Mouse (Mus musculus) neural tube, embryonic 15.5 days (tissue): ENCODE data around the gene Hck. TPM values are rescaled to one million over a fixed set of nuclear protein-coding genes. Genes with fewer than 3 reads are reported as not detected.
A peak's percentile ranks its signal among the peaks of the same experiment; 100 is the strongest.

Experiments
- ATAC-seq: fragments of 200-750 bp; cut with Nextera tagmentation; 2 replicates; pipeline ENCODE4 v1.8.0; 2017; ENCODE audit warnings: mild to moderate bottlenecking, moderate TSS enrichment, moderate library complexity; ENCODE audit not compliant: low FRiP score
- H3K27ac ChIP-seq: fragments of 300-500 bp; sonication (generic); replicated peaks from 2 replicates; pipeline ENCODE4 v1.5.1; 2015; ENCODE audit warnings: mild to moderate bottlenecking, inconsistent platforms
- H3K27me3 ChIP-seq: fragments of 300-500 bp; sonication (generic); replicated peaks from 2 replicates; pipeline ENCODE4 v1.6.1; 2015; ENCODE audit warnings: inconsistent platforms
- H3K36me3 ChIP-seq: fragments of 300-500 bp; sonication (generic); 2 replicates; pipeline ENCODE4 v1.6.1; 2015; ENCODE audit warnings: inconsistent platforms
- H3K4me1 ChIP-seq: fragments of 300-500 bp; sonication (generic); 2 replicates; pipeline ENCODE4 v1.6.1; 2015; ENCODE audit warnings: inconsistent platforms
- H3K4me2 ChIP-seq: fragments of 300-500 bp; sonication (generic); 2 replicates; pipeline ENCODE4 v1.6.1; 2015; ENCODE audit warnings: inconsistent platforms, mild to moderate bottlenecking, moderate library complexity
- H3K4me3 ChIP-seq: fragments of 300-500 bp; sonication (generic); replicated peaks from 2 replicates; pipeline ENCODE4 v1.5.1; 2015; ENCODE audit warnings: mild to moderate bottlenecking, inconsistent platforms
- H3K9ac ChIP-seq: fragments of 300-500 bp; sonication (generic); replicated peaks from 2 replicates; pipeline ENCODE4 v1.6.1; 2015; ENCODE audit warnings: mild to moderate bottlenecking, inconsistent platforms
- H3K9me3 ChIP-seq: fragments of 300-500 bp; sonication (generic); replicated peaks from 2 replicates; pipeline ENCODE4 v1.6.1; 2016; ENCODE audit warnings: inconsistent platforms
- WGBS: fragments of 180-500 bp; shearing (Covaris S2); methylation state at CpG from one replicate; pipeline ENCODE4 v1.1.7; 2015; ENCODE audit warnings: mixed read lengths; 5-methylcytosine and 5-hydroxymethylcytosine counted together
- polyA plus RNA-seq: library from polyadenylated mRNA; unstranded; fragments of >200 nt; fragmentation: Nextera tagmentation; extraction: Ambion mirVana; gene quantifications from 2 replicates; pipeline ENCODE4 v1.2.1, GENCODE M21; 2015

The Hck gene
- polyA plus RNA-seq, 1 experiment from 2014 or later = 3.2 TPM

DNA sequence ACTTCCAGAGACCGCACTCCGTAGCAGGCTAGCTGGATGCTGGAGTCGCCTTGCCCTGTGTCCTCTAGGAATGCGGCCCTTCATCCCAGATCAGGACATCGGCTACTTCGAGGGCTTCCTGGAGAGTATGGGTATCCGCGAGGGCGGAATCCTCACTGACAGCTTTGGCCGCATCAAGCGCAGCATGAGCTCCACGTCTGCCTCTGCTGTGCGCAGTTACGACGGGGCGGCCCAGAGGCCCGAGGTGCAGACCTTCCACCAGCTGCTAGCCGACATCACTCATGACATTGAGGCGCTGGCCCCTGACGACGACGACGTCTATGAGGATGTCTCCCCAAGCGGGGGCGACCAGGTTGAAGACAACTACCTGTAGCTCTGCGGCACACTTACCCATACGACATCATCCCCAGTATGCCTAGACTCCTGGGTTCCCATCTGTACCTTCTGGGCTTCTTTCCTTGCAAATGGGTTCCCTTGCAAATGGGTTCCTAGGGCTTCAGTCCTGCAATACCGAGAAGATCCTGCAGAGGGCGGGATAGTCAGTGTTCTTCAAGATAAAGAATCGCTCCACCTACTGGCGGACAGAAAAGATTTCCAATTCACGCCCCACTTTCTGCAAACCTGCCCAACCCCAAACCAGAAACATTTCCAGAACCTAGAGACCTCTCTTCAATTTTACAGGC lies 27.3 kb upstream of the Hck start:
- H3K9me3 ChIP-seq = no peaks in the 10 kb centered on the region
- H3K4me1 ChIP-seq = no peaks in the 10 kb centered on the region
- no peaks in the 10 kb centered on the region for H3K36me3 ChIP-seq
- 36% methylated on average over 32 of the region's 32 CpGs for WGBS
- no peak overlapping the region for H3K27ac ChIP-seq
- no peak overlapping the region for H3K4me2 ChIP-seq
- H3K27me3 ChIP-seq = no peaks in the 10 kb centered on the region
- no peak overlapping the region for H3K9ac ChIP-seq
- H3K4me3 ChIP-seq = no peak overlapping the region
- ATAC-seq = no peak

DNA sequence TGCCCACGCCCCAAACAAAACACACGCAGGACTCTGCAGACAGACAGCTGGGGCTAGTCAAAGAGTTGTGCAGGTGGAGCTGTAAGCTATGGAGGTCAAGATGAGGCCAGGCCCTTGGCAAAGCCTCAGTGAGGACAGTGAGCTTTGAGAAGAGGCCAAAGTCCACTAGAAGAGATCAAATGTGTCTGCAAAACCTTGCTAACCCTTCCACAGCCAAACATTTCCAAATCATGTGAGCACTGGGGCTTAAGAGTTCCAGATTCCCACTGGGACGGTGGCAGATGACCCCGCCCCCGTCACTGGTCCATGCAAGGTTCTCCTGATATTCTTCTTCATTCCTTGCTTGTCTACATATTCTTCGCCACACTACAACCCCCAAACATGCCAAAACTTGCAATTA lies 26.4 kb upstream of the Hck start:
- Histone ChIP-seq H3K4me2 (no peak overlapping the region), H3K9me3 (no peaks in the 10 kb centered on the region), H3K36me3 (no peaks in the 10 kb centered on the region), H3K4me1 (no peaks in the 10 kb centered on the region), H3K27ac (no peak overlapping the region), H3K27me3 (no peaks in the 10 kb centered on the region), H3K4me3 (no peak overlapping the region), H3K9ac (no peak overlapping the region)
- ATAC-seq = no peak
- 82% methylated on average over 6 of the region's 6 CpGs for WGBS

- no peaks in the 10 kb centered on the region for H3K36me3 ChIP-seq
- H3K27ac ChIP-seq = no peak overlapping the region
- H3K4me2 ChIP-seq = no peak overlapping the region
- no peaks in the 10 kb centered on the region for H3K4me1 ChIP-seq
- H3K4me3 ChIP-seq = no peak overlapping the region
- no peak overlapping the region for H3K9ac ChIP-seq
- H3K27me3 ChIP-seq = no peaks in the 10 kb centered on the region
- 89% methylated on average over 8 of the region's 8 CpGs for WGBS
- H3K9me3 ChIP-seq = no peaks in the 10 kb centered on the region
- ATAC-seq = no peak
Observed at GRCm38 (mm10) chr2:153083275-153083674, 25.0 kb upstream of the Hck start.

GRCm38 (mm10) chr2:153083824-153084223 lies 24.4 kb upstream of the Hck start:
- 87% methylated on average over 4 of the region's 4 CpGs for WGBS

GRCm38 (mm10) chr2:153084261-153084976 lies 23.8 kb upstream of the Hck start:
- Histone ChIP-seq H3K9me3 (no peaks in the 10 kb centered on the region), H3K27ac (no peak overlapping the region), H3K4me2 (no peak overlapping the region), H3K27me3 (no peaks in the 10 kb centered on the region), H3K9ac (no peak overlapping the region), H3K36me3 (no peaks in the 10 kb centered on the region), H3K4me3 (no peak overlapping the region), H3K4me1 (no peaks in the 10 kb centered on the region)
- 69% methylated on average over 7 of the region's 7 CpGs for WGBS
- ATAC-seq = no peak

More at GRCm38 (mm10) chr2:153083824-153084223, 24.4 kb upstream of the Hck start:
- Histone ChIP-seq H3K27ac (no peak overlapping the region), H3K27me3 (no peaks in the 10 kb centered on the region), H3K4me2 (no peak overlapping the region), H3K9ac (no peak overlapping the region), H3K9me3 (no peaks in the 10 kb centered on the region), H3K4me3 (no peak overlapping the region), H3K4me1 (no peaks in the 10 kb centered on the region), H3K36me3 (no peaks in the 10 kb centered on the region)
- no peak for ATAC-seq

DNA sequence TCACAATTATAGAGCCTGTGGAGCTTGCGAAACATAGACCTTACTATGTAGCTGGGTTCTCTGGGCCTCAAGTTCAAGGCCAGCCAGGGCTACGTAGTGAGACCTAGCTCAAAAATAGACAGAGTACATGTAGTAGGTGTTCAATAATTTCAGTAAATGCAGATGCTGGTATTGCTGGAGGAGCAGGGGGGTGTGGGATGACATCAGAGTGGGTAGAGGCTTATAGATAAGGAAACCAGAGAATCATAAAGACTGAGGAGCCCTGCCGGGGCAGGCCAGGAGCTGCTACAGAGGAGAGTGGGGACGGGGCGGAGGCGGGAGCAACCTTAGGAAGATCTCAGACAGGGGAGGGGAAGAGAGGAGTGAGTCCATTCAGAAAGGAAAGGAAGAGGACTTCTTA lies 22.7 kb upstream of the Hck start:
- no peaks in the 10 kb centered on the region for H3K4me1 ChIP-seq
- H3K9ac ChIP-seq = no peak overlapping the region
- no peak overlapping the region for H3K27ac ChIP-seq
- 89% methylated on average over 6 of the region's 6 CpGs for WGBS
- H3K36me3 ChIP-seq = no peaks in the 10 kb centered on the region
- H3K4me2 ChIP-seq = no peak overlapping the region
- no peaks in the 10 kb centered on the region for H3K27me3 ChIP-seq
- no peak for ATAC-seq
- H3K4me3 ChIP-seq = no peak overlapping the region
- H3K9me3 ChIP-seq = no peaks in the 10 kb centered on the region

- ATAC-seq = no peak
- H3K27ac ChIP-seq = no peak overlapping the region
- no peaks in the 10 kb centered on the region for H3K36me3 ChIP-seq
- no peaks in the 10 kb centered on the region for H3K27me3 ChIP-seq
- H3K4me2 ChIP-seq = no peak overlapping the region
- no peak overlapping the region for H3K9ac ChIP-seq
- whole genome bisulfite sequencing = 93% methylated on average over 4 of the region's 4 CpGs
- no peaks in the 10 kb centered on the region for H3K4me1 ChIP-seq
- H3K9me3 ChIP-seq = no peaks in the 10 kb centered on the region
- H3K4me3 ChIP-seq = no peak overlapping the region
Observed at GRCm38 (mm10) chr2:153086166-153086565, 22.1 kb upstream of the Hck start.

GRCm38 (mm10) chr2:153087091-153087490 lies 21.2 kb upstream of the Hck start:
- Histone ChIP-seq H3K4me2 (no peak overlapping the region), H3K9ac (no peak overlapping the region), H3K36me3 (no peaks in the 10 kb centered on the region), H3K27ac (no peak overlapping the region), H3K9me3 (no peaks in the 10 kb centered on the region), H3K4me1 (no peaks in the 10 kb centered on the region), H3K4me3 (no peak overlapping the region), H3K27me3 (no peaks in the 10 kb centered on the region)
- WGBS = 90% methylated on average over 10 of the region's 10 CpGs
- ATAC-seq = no peak

DNA sequence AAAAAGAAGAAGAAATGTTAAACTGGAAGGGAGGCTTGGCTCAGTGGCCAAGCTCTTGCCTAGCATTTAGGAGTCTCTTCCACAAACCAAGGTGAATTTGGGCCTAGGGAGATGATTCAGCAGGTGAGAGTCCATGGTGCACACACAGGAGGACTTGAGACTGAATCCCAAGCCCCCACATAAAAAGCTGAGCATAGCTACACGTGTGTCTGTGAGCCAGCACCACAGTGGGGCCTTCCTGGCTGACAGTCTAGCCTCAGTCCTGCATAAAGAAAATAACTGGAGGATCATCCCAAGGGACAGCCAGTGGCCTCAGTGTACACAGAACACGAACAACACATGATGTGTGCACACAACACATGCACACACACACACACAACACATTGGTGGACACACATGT lies 19.0 kb upstream of the Hck start:
- 70% methylated on average over 2 of the region's 2 CpGs for WGBS
- H3K27ac ChIP-seq = no peak overlapping the region

GRCm38 (mm10) chr2:153090551-153091165 lies 17.6 kb upstream of the Hck start:
- no peaks in the 10 kb centered on the region for H3K27me3 ChIP-seq
- no peaks in the 10 kb centered on the region for H3K4me1 ChIP-seq
- no peak overlapping the region for H3K4me2 ChIP-seq
- no peak overlapping the region for H3K4me3 ChIP-seq
- 48% methylated on average over 10 of the region's 10 CpGs for WGBS
- no peaks in the 10 kb centered on the region for H3K36me3 ChIP-seq
- H3K27ac ChIP-seq = no peak overlapping the region
- H3K9me3 ChIP-seq = no peaks in the 10 kb centered on the region
- H3K9ac ChIP-seq = no peak overlapping the region
- ATAC-seq = no peak

More for the DNA sequence above, 19.0 kb upstream of the Hck start:
- no peak overlapping the region for H3K4me2 ChIP-seq
- H3K4me3 ChIP-seq = no peak overlapping the region
- H3K36me3 ChIP-seq = no peaks in the 10 kb centered on the region
- no peaks in the 10 kb centered on the region for H3K27me3 ChIP-seq
- H3K4me1 ChIP-seq = no peaks in the 10 kb centered on the region
- no peaks in the 10 kb centered on the region for H3K9me3 ChIP-seq
- no peak for ATAC-seq
- no peak overlapping the region for H3K9ac ChIP-seq

DNA sequence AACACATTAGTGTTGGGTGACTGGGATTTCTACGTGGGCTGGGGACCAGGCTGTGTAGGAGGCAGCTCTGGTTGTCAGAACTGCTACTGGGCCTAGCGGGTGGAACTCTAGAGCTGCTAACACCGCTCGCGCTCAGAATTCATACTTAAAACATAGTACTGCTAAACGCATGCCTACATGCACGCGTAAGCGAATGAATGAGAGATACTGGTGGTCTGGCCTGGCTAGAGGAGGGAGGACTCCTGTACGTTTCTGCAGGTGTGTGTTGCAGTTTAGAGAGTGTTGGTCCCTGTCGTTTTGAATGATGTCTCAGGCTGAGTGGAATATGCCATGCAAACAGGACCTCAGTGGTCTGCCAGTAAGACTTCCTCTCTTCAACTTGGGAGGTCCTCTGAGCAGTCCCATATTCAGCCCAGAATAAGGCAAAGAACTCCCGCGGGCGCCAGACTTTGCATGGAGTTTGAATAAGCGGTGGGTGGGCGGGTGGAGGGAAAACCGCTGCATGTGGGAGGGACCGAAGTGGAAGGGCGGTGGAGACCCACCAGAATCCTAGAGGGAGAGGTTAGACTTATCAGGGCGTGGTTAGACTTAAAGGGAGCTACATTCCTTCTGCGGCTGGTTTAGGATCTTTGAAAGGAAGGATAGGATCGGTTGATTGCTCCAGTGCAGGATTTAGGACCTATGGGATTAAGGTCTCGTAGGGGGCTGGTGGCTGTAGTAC lies 1.1 kb upstream of the Hck start:
- Histone ChIP-seq H3K27me3 (peaks cover 49% of the 10 kb centered on the region), H3K4me2 (peak overlapping the region; percentile 90), H3K4me3 (peak overlapping the region; percentile 45; the same call in 1 of the 2 replicates), H3K9ac (no peak overlapping the region), H3K9me3 (no peaks in the 10 kb centered on the region), H3K27ac (no peak overlapping the region), H3K4me1 (peaks cover 17% of the 10 kb centered on the region), H3K36me3 (no peaks in the 10 kb centered on the region)
- 35% methylated on average over 23 of the region's 23 CpGs for WGBS
- no peak for ATAC-seq
